Mouse (Mus musculus): ENCODE results near the gene Nrip2. TPM values are rescaled to one million over a fixed set of nuclear protein-coding genes. Genes with fewer than 3 reads are reported as not detected.

Nrip2 gene
- polyA plus RNA-seq, 1 experiment from 2014 or later = 2.2 TPM

- no peak for ATAC-seq (ENCODE audit: extremely low read depth, insufficient number of reproducible peaks, low FRiP score, low TSS enrichment)
- no peak overlapping the region for H3K9ac ChIP-seq
- no peak overlapping the region for H3K4me2 ChIP-seq
- H3K4me3 ChIP-seq = no peak overlapping the region
- no peaks in the 10 kb centered on the region for H3K36me3 ChIP-seq
- H3K4me1 ChIP-seq = no peaks in the 10 kb centered on the region
- H3K27me3 ChIP-seq (replicated peaks) = no peaks in the 10 kb centered on the region
- WGBS = 73% methylated on average over 4 of the region's 4 CpGs
- no peak overlapping the region for H3K27ac ChIP-seq (replicated peaks)
- H3K9me3 ChIP-seq = no peaks in the 10 kb centered on the region
Measured at GRCm38 (mm10) chr6:128464996-128465395, 65.9 kb downstream of the Nrip2 start.

Other genes with a start within 250 kb of the Nrip2 start
- 2.9 and 3.4 TPM in 2 replicates for gene Tead4, start 98.5 kb upstream of the Nrip2 start, polyA plus RNA-seq (2015; fragmentation: Nextera tagmentation; extraction: Ambion mirVana)
- 9.1 and 10.1 TPM in 2 replicates for gene Tulp3, start 43.4 kb upstream of the Nrip2 start, polyA plus RNA-seq (2015; fragmentation: Nextera tagmentation; extraction: Ambion mirVana)
- 71.8 and 82.5 TPM in 2 replicates for gene Rhno1, start 36.4 kb upstream of the Nrip2 start, polyA plus RNA-seq (2015; fragmentation: Nextera tagmentation; extraction: Ambion mirVana)
- gene Foxm1, start 36.3 kb upstream of the Nrip2 start, polyA plus RNA-seq (2015; fragmentation: Nextera tagmentation; extraction: Ambion mirVana) = 23.6 and 23.7 TPM in 2 replicates
- gene Tex52, start 23.8 kb upstream of the Nrip2 start, polyA plus RNA-seq (2015; fragmentation: Nextera tagmentation; extraction: Ambion mirVana) = 0.28 TPM in 1 of 2 replicates, not detected in the other
- gene Gm44596, start 23.8 kb upstream of the Nrip2 start, polyA plus RNA-seq (2015; fragmentation: Nextera tagmentation; extraction: Ambion mirVana) = not detected in 2 replicates
- gene Itfg2, start 25.6 kb downstream of the Nrip2 start, polyA plus RNA-seq (2015; fragmentation: Nextera tagmentation; extraction: Ambion mirVana) = 28.6 and 30.6 TPM in 2 replicates
- 257 and 288 TPM in 2 replicates for gene Fkbp4, start 39.4 kb downstream of the Nrip2 start, polyA plus RNA-seq (2015; fragmentation: Nextera tagmentation; extraction: Ambion mirVana)
- gene Pzp, start 127.4 kb downstream of the Nrip2 start, polyA plus RNA-seq (2015; fragmentation: Nextera tagmentation; extraction: Ambion mirVana) = 0.92 and 1.9 TPM in 2 replicates
- 0.28 and 0.47 TPM in 2 replicates for gene A2ml1, start 182.3 kb downstream of the Nrip2 start, polyA plus RNA-seq (2015; fragmentation: Nextera tagmentation; extraction: Ambion mirVana)
- gene Klrb1a, start 224.2 kb downstream of the Nrip2 start, polyA plus RNA-seq (2015; fragmentation: Nextera tagmentation; extraction: Ambion mirVana) = not detected in 2 replicates